Mouse (Mus musculus) gastrocnemius, postnatal 14 days (tissue): Measurements from ENCODE around the gene Tmem130. TPM values are rescaled to one million over a fixed set of nuclear protein-coding genes. Genes with fewer than 3 reads are reported as not detected.

Experiments
- total RNA-seq, 2 experiments: library from RNA; stranded (reverse); gene quantifications; 2 replicates each; pipeline ENCODE4 v1.2.3; 2021

The Tmem130 gene
- total RNA-seq, 2 experiments from 2014 or later: not detected

Other genes with a start within 250 kb of the Tmem130 start
- under 1 TPM; 0.09 to 0.21 TPM for gene Nptx2, start 215.9 kb downstream of the Tmem130 start, total RNA-seq
- gene Trrap, start 5.9 kb upstream of the Tmem130 start, total RNA-seq: 10 to 100 TPM; 30.6 to 33.9 TPM
- 10 to 100 TPM; 11.0 to 13.1 TPM for gene Smurf1, start 204.0 kb upstream of the Tmem130 start, total RNA-seq